Mouse (Mus musculus) right cerebral cortex, postnatal 10 days (tissue): ENCODE results near the gene Pald1.

Experiments used
- DNase-seq, 2 experiments: peaks; one replicate each; pipeline ENCODE4 v3.0.0; 2021; ENCODE audit warnings: low spot score in 2 of 2

Pald1 gene

GRCm38 (mm10) chr10:61281115-61281514 is 102.2 kb downstream of the Pald1 start:
- DNase-seq, result no peak

GRCm38 (mm10) chr10:61277918-61278674 is 105.2 kb downstream of the Pald1 start:
- no peak for DNase-seq

GRCm38 (mm10) chr10:61277051-61277450 is 106.3 kb downstream of the Pald1 start:
- DNase-seq, result no peak

- no peak for DNase-seq
These were observed 107.6 kb downstream of the Pald1 start for GRCm38 (mm10) chr10:61275669-61276110.

DNA sequence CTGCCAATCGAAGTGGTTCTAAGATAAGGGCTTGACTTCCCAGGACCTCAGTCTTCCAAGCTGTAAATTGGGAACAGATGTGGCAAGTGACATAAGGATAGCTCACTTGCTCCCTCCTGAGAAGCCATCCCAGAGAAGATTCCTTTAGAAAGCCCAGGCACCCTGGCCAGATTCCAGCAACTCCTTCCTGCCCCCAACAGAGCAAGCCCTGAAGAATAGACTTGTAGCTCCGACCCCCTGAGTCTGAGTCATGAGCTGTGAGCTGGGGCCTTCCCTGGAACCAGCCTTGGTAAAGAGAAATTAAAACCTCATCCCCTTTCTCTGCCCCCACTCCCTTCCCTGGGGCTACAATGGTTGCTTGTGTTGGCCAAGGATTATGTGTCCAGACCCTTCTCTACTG is 108.8 kb downstream of the Pald1 start:
- DNase-seq, result no peak

DNA sequence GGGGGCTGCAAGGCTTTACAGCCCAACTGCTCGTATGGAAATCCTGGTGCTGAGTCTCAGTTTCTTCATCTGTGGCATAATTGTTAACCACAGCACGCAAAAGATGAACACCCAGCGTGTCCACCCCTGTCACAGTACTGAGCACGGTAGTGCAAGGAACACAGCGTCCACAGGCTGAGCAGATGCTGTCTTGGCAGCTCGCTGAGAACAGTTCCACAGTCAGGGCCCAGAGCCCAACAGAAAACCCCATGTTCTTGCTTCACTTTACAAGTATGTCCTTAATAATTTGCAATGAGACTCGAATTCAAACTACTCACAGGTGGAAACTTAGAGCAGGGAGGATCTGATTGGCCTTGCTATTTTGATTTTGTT is 109.5 kb downstream of the Pald1 start:
- DNase-seq, result no peak

GRCm38 (mm10) chr10:61273081-61273843 is 110.1 kb downstream of the Pald1 start, which contains the start of gene Adamts14:
Gene Adamts14, minus strand, starts transcription at chr10:61273438.
- no peak for DNase-seq

DNA sequence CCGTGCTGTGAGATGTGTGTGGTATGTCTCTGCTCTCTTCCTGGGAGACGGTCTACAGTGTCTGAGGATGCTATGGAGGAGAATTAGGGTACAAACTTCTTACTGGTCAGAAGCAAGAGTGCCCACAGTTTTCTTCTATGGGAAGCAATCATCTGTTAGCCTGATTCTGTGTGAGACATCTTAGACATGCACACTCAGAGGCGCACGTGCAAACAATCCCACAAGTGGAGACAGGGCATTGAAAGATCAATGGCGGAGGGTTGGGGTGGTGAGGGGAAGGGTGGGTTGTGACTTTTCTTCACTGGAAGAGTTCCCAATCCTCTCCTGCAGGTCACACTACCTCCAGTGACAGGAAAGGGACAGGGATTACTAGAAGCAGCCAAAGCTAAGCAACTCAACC is 110.7 kb downstream of the Pald1 start:
- DNase-seq, result no peak

GRCm38 (mm10) chr10:61272089-61272626 is 111.2 kb downstream of the Pald1 start:
- DNase-seq, result no peak
